7 mouse cellular contexts compared by ENCODE assay signal in genomic region chr15:81586466-81586865, GRCm38 (mm10). TPM values are rescaled to one million over a fixed set of nuclear protein-coding genes. Genes with fewer than 3 reads are reported as not detected.
DNase-seq lines count a peak whose midpoint lies in the region; ATAC-seq lines count a peak whose summit lies in the region.

No protein-coding gene starts in this region.

- peak overlapping the region; percentile 68 for H3K4me3 ChIP-seq in embryonic facial prominence, embryonic 15.5 days (replicated peaks)
- peak overlapping the region; percentile 98 for H3K4me3 ChIP-seq in limb, embryonic 11.5 days (ENCODE audit: low read depth, low read length)
- peak overlapping the region; percentile 95 for H3K4me3 ChIP-seq in neural tube, embryonic 13.5 days

- H3K27me3 ChIP-seq in embryonic facial prominence, embryonic 15.5 days = no peaks in the 10 kb centered on the region
- no peaks in the 10 kb centered on the region for H3K27me3 ChIP-seq in limb, embryonic 11.5 days (ENCODE audit: control insufficient read depth, insufficient read depth, low read length)
- no peaks in the 10 kb centered on the region for H3K27me3 ChIP-seq in neural tube, embryonic 13.5 days

- H3K27ac ChIP-seq in embryonic facial prominence, embryonic 15.5 days (replicated peaks) = peak overlapping the region; percentile 100
- peak overlapping the region; percentile 100 for H3K27ac ChIP-seq in limb, embryonic 11.5 days (replicated peaks; ENCODE audit: low read depth, low read length)
- peak overlapping the region; percentile 100 for H3K27ac ChIP-seq in neural tube, embryonic 13.5 days (replicated peaks)

- no peaks in the 10 kb centered on the region for H3K36me3 ChIP-seq in embryonic facial prominence, embryonic 15.5 days
- peaks cover 2% of the 10 kb centered on the region for H3K36me3 ChIP-seq in limb, embryonic 11.5 days (ENCODE audit: control insufficient read depth, insufficient read depth, low read length)
- peaks cover 9% of the 10 kb centered on the region; the same call in 1 of the 2 replicates for H3K36me3 ChIP-seq in neural tube, embryonic 13.5 days

- peak overlapping the region; percentile 99 for H3K9ac ChIP-seq in embryonic facial prominence, embryonic 15.5 days
- peak overlapping the region; percentile 100 for H3K9ac ChIP-seq in limb, embryonic 11.5 days (ENCODE audit: low read length)
- peak overlapping the region; percentile 100 for H3K9ac ChIP-seq in neural tube, embryonic 13.5 days

- peak; percentile 8 for DNase-seq in retina, postnatal 7 days (ENCODE audit: low read depth, low spot score)
- DNase-seq in retina, postnatal 1 day = no peak
- no peak for DNase-seq in limb, embryonic 11.5 days (ENCODE audit: low spot score)
- DNase-seq in left cerebral cortex, postnatal 25 days (ENCODE audit: low spot score in 2 of 2) = no peak

- H3K9me3 ChIP-seq in embryonic facial prominence, embryonic 15.5 days (replicated peaks) = no peaks in the 10 kb centered on the region
- no peaks in the 10 kb centered on the region for H3K9me3 ChIP-seq in limb, embryonic 11.5 days (ENCODE audit: control insufficient read depth, low read length)
- no peaks in the 10 kb centered on the region for H3K9me3 ChIP-seq in neural tube, embryonic 13.5 days

- peak overlapping the region; percentile 53 for H3K4me2 ChIP-seq in embryonic facial prominence, embryonic 15.5 days (replicated peaks)
- peak overlapping the region; percentile 70 for H3K4me2 ChIP-seq in limb, embryonic 11.5 days (ENCODE audit: low read depth, severe bottlenecking)
- H3K4me2 ChIP-seq in neural tube, embryonic 13.5 days = peak overlapping the region; percentile 94

- intact Hi-C loops in left cerebral cortex, postnatal 25 days (cut with DNase I) = no loop called here

- under 1% methylated on average over 28 of the region's 28 CpGs for WGBS in embryonic facial prominence, embryonic 15.5 days
- under 1% methylated on average over 28 of the region's 28 CpGs for WGBS in limb, embryonic 11.5 days
- WGBS in neural tube, embryonic 13.5 days = under 1% methylated on average over 28 of the region's 28 CpGs

- H3K4me1 ChIP-seq in embryonic facial prominence, embryonic 15.5 days = peaks cover 11% of the 10 kb centered on the region
- 0 out of 2 replicates have a peak, but pooled peaks cover 2% of the 10 kb centered on the region for H3K4me1 ChIP-seq in limb, embryonic 11.5 days (ENCODE audit: control insufficient read depth, insufficient read depth, low read length)
- H3K4me1 ChIP-seq in neural tube, embryonic 13.5 days (replicated peaks) = peaks cover 40% of the 10 kb centered on the region

- no peak for ATAC-seq in embryonic facial prominence, embryonic 15.5 days (ENCODE audit: insufficient number of reproducible peaks, low FRiP score, low TSS enrichment, low read depth)
- ATAC-seq in limb, embryonic 11.5 days (ENCODE audit: insufficient number of reproducible peaks, low FRiP score, low TSS enrichment, low read depth) = no peak
- ATAC-seq in neural tube, embryonic 13.5 days (ENCODE audit: low read depth) = peak; percentile 4; the same call in 1 of the 2 replicates
- ATAC-seq in megakaryocyte-erythroid progenitor cell, adult 5-6 weeks (replicated peaks; ENCODE audit: low FRiP score, low TSS enrichment, poor library complexity, severe bottlenecking) = no peak

RNA-seq across cellular contexts. Expression of gene Ep300, which starts 1.3 kb away (rescaled TPM):
- polyA plus RNA-seq in embryonic facial prominence, embryonic 15.5 days (2015; fragmentation: Nextera tagmentation; extraction: Ambion mirVana) = 19.2 and 22.9 TPM in 2 replicates
- polyA plus RNA-seq in limb, embryonic 11.5 days (2014; fragmentation: Nextera tagmentation; extraction: Ambion mirVana) = 24.5 and 27.6 TPM in 2 replicates
- polyA plus RNA-seq in neural tube, embryonic 13.5 days (2015; fragmentation: Nextera tagmentation; extraction: Ambion mirVana) = 23.1 and 24.1 TPM in 2 replicates
- 10 to 100 TPM; 64.1 to 66.4 TPM for total RNA-seq in left cerebral cortex, postnatal 25 days (2021)
- total RNA-seq in megakaryocyte-erythroid progenitor cell, adult 5-6 weeks (2014; fragmentation: Nextera tagmentation) = 75.2 and 116 TPM in 2 replicates
- 32.2 and 34.5 TPM in 2 replicates for total RNA-seq in megakaryocyte-erythroid progenitor cell, adult 5-6 weeks (2017)
